Mouse (Mus musculus): ENCODE data around the gene Plek2.

GRCm38 (mm10) chr12:78862254-78862730 is 44.5 kb downstream of the Plek2 start:
- TF ChIP-seq CTCF (IDR thresholded peaks at IDR 0.05; ENCODE audit: control insufficient read depth, insufficient read depth, insufficient read length) (no peak), MYOD1 (IDR thresholded peaks at IDR 0.05; ENCODE audit: control insufficient read depth, insufficient read length, low read depth) (no peak), CEBPB (IDR thresholded peaks at IDR 0.05; ENCODE audit: low read depth) (no peak)

Data from C2C12 (cell line).